Mouse (Mus musculus): ENCODE results near the gene Hist2h3c2. TPM values are rescaled to one million over a fixed set of nuclear protein-coding genes. Genes with fewer than 3 reads are reported as not detected.
A peak's percentile ranks its signal among the peaks of the same experiment; 100 is the strongest.
"Not testable (repeated sequence)": the region's sequence is repeated elsewhere in the genome, so short reads cannot be mapped to it uniquely, and the experiment has no call there.

Hist2h3c2 gene
- polyA plus RNA-seq, 1 experiment from 2014 or later, result 10.0 TPM

- Histone ChIP-seq H3K4me3 (no peak overlapping the region), H3K4me2 (no peak overlapping the region), H3K9me3 (no peaks in the 10 kb centered on the region), H3K4me1 (peaks cover under 1% of the 10 kb centered on the region; the same call in 1 of the 2 replicates), H3K27ac (no peak overlapping the region), H3K36me3 (no peaks in the 10 kb centered on the region), H3K27me3 (no peaks in the 10 kb centered on the region), H3K9ac (no peak overlapping the region)
- WGBS, result 70% methylated on average over 5 of the region's 5 CpGs
- no peak for ATAC-seq (ENCODE audit: insufficient number of reproducible peaks, insufficient read depth, low FRiP score, low TSS enrichment, low read depth)
Measured at GRCm38 (mm10) chr3:96255926-96256593, 17.1 kb upstream of the Hist2h3c2 start.

GRCm38 (mm10) chr3:96254683-96255355 lies 15.9 kb upstream of the Hist2h3c2 start:
- Histone ChIP-seq H3K36me3 (no peaks in the 10 kb centered on the region), H3K27me3 (no peaks in the 10 kb centered on the region), H3K27ac (no peak overlapping the region), H3K4me3 (no peak overlapping the region), H3K9ac (no peak overlapping the region), H3K4me1 (peaks cover 5% of the 10 kb centered on the region; the same call in 1 of the 2 replicates), H3K4me2 (no peak overlapping the region), H3K9me3 (no peaks in the 10 kb centered on the region)
- 51% methylated on average over 10 of the region's 10 CpGs for WGBS
- ATAC-seq (ENCODE audit: insufficient number of reproducible peaks, insufficient read depth, low FRiP score, low TSS enrichment, low read depth), result no peak

- no peak overlapping the region for H3K4me3 ChIP-seq
- H3K4me2 ChIP-seq, result no peak overlapping the region
- no peaks in the 10 kb centered on the region for H3K36me3 ChIP-seq
- H3K27ac ChIP-seq, result no peak overlapping the region
- no peak overlapping the region for H3K9ac ChIP-seq
- no peaks in the 10 kb centered on the region for H3K27me3 ChIP-seq
- no peaks in the 10 kb centered on the region for H3K9me3 ChIP-seq
- ATAC-seq (ENCODE audit: insufficient number of reproducible peaks, insufficient read depth, low FRiP score, low TSS enrichment, low read depth), result no peak
- 84% methylated on average over 3 of the region's 3 CpGs for WGBS
- H3K4me1 ChIP-seq, result peaks cover 25% of the 10 kb centered on the region
Measured at GRCm38 (mm10) chr3:96251787-96252186, 12.9 kb upstream of the Hist2h3c2 start.

GRCm38 (mm10) chr3:96250890-96251289 lies 12.0 kb upstream of the Hist2h3c2 start:
- WGBS, result 47% methylated on average over 3 of the region's 3 CpGs
- no peak for ATAC-seq (ENCODE audit: insufficient number of reproducible peaks, insufficient read depth, low FRiP score, low TSS enrichment, low read depth)
- H3K9me3 ChIP-seq, result no peaks in the 10 kb centered on the region

GRCm38 (mm10) chr3:96249034-96249345 lies 10.1 kb upstream of the Hist2h3c2 start:
- peak overlapping the region; percentile 43; the same call in 1 of the 2 replicates for H3K4me3 ChIP-seq
- no peaks in the 10 kb centered on the region for H3K36me3 ChIP-seq
- WGBS, result 60% methylated on average over 4 of the region's 4 CpGs
- H3K9ac ChIP-seq, result no peak overlapping the region
- no peaks in the 10 kb centered on the region for H3K27me3 ChIP-seq
- ATAC-seq (ENCODE audit: insufficient number of reproducible peaks, insufficient read depth, low FRiP score, low TSS enrichment, low read depth), result no peak
- H3K27ac ChIP-seq, result peak overlapping the region; percentile 28; the same call in 1 of the 2 replicates
- no peaks in the 10 kb centered on the region for H3K9me3 ChIP-seq
- H3K4me1 ChIP-seq, result peaks cover 32% of the 10 kb centered on the region
- H3K4me2 ChIP-seq, result peak overlapping the region; percentile 60

More at GRCm38 (mm10) chr3:96250890-96251289, 12.0 kb upstream of the Hist2h3c2 start:
- no peaks in the 10 kb centered on the region for H3K36me3 ChIP-seq
- no peak overlapping the region for H3K4me3 ChIP-seq
- H3K27ac ChIP-seq, result no peak overlapping the region
- H3K27me3 ChIP-seq, result no peaks in the 10 kb centered on the region
- H3K4me2 ChIP-seq, result no peak overlapping the region
- H3K9ac ChIP-seq, result no peak overlapping the region
- H3K4me1 ChIP-seq, result peaks cover 25% of the 10 kb centered on the region

GRCm38 (mm10) chr3:96248141-96249033 lies 9.5 kb upstream of the Hist2h3c2 start:
- Histone ChIP-seq H3K4me2 (peak overlapping the region; percentile 60), H3K27me3 (no peaks in the 10 kb centered on the region), H3K9ac (0 out of 2 replicates have a peak overlapping the region, but pooled peaks have one; percentile 44), H3K4me1 (peaks cover 38% of the 10 kb centered on the region), H3K9me3 (no peaks in the 10 kb centered on the region), H3K4me3 (peak overlapping the region; percentile 43), H3K27ac (peak overlapping the region; percentile 78), H3K36me3 (no peaks in the 10 kb centered on the region)
- 51% methylated on average over 6 of the region's 6 CpGs for WGBS
- ATAC-seq (ENCODE audit: insufficient number of reproducible peaks, insufficient read depth, low FRiP score, low TSS enrichment, low read depth), result no peak

GRCm38 (mm10) chr3:96247356-96248140 lies 8.6 kb upstream of the Hist2h3c2 start:
- Histone ChIP-seq H3K27ac (peak overlapping the region; percentile 78), H3K4me2 (peak overlapping the region; percentile 60), H3K9me3 (no peaks in the 10 kb centered on the region), H3K27me3 (no peaks in the 10 kb centered on the region), H3K4me3 (peak overlapping the region; percentile 43), H3K36me3 (no peaks in the 10 kb centered on the region), H3K9ac (peak overlapping the region; percentile 69), H3K4me1 (peaks cover 41% of the 10 kb centered on the region)
- WGBS, result 1% methylated on average over 11 of the region's 11 CpGs
- ATAC-seq (ENCODE audit: insufficient number of reproducible peaks, insufficient read depth, low FRiP score, low TSS enrichment, low read depth), result no peak

GRCm38 (mm10) chr3:96246427-96246856 lies 7.5 kb upstream of the Hist2h3c2 start, which contains the start of gene Hist2h3c1:
Hist2h3c1 (plus strand) TSS chr3:96246685.
- not testable (repeated sequence) for H3K9me3 ChIP-seq, H3K36me3 ChIP-seq, H3K27me3 ChIP-seq
- Histone ChIP-seq H3K9ac (peak within 1 kb of the TSS; percentile 69), H3K4me3 (peak within 1 kb of the TSS; percentile 43), H3K4me1 (peaks cover 44% of the 10 kb centered on the region), H3K4me2 (peak within 1 kb of the TSS; percentile 60), H3K27ac (peak within 1 kb of the TSS; percentile 81)
- WGBS, result 0% methylated on average over 13 of the region's 47 CpGs
- peak; percentile 94 for ATAC-seq (ENCODE audit: insufficient number of reproducible peaks, insufficient read depth, low FRiP score, low TSS enrichment, low read depth)

GRCm38 (mm10) chr3:96246018-96246417 lies 7.1 kb upstream of the Hist2h3c2 start:
- Histone ChIP-seq H3K4me3 (peak overlapping the region; percentile 39), H3K4me2 (peak overlapping the region; percentile 41; the same call in 1 of the 2 replicates), H3K27ac (peak overlapping the region; percentile 81; the same call in 1 of the 2 replicates), H3K4me1 (peaks cover 44% of the 10 kb centered on the region)
- H3K27me3 ChIP-seq; ATAC-seq (ENCODE audit: insufficient number of reproducible peaks, insufficient read depth, low FRiP score, low TSS enrichment, low read depth); H3K9me3 ChIP-seq; H3K9ac ChIP-seq; H3K36me3 ChIP-seq: not testable (repeated sequence)
- WGBS, result 0% methylated on average over 10 of the region's 21 CpGs

GRCm38 (mm10) chr3:96245003-96245886 lies 6.3 kb upstream of the Hist2h3c2 start, which contains the start of gene Hist2h2aa1:
Hist2h2aa1 (plus strand) TSS chr3:96245497.
- not testable (repeated sequence) for H3K9me3 ChIP-seq, H3K27me3 ChIP-seq, H3K36me3 ChIP-seq
- peak; percentile 89 for ATAC-seq (ENCODE audit: insufficient number of reproducible peaks, insufficient read depth, low FRiP score, low TSS enrichment, low read depth)
- H3K4me3 ChIP-seq, result peak within 1 kb of the TSS; percentile 51
- peak within 1 kb of the TSS; percentile 76 for H3K9ac ChIP-seq
- under 1% methylated on average over 40 of the region's 88 CpGs for WGBS
- H3K4me2 ChIP-seq, result peak within 1 kb of the TSS; percentile 62
- peak within 1 kb of the TSS; percentile 98 for H3K27ac ChIP-seq
- peaks cover 41% of the 10 kb centered on the region for H3K4me1 ChIP-seq

All from embryonic facial prominence, embryonic 13.5 days (tissue).